ENCODE assay signal across 25 mouse cellular contexts in genomic region chr15:93401446-93401845, GRCm38 (mm10). TPM values are rescaled to one million over a fixed set of nuclear protein-coding genes. Genes with fewer than 3 reads are reported as not detected.
DNase-seq lines count a peak whose midpoint lies in the region; ATAC-seq and TF ChIP-seq lines count a peak whose summit lies in the region.
"Had no signal": no experiment of that assay in that cellular context is flagged by ENCODE, and none has a peak within 500 bp of the region (broad histone marks: within the 10 kb centered on the region; RNA-seq: fewer than 3 reads in every experiment).

No protein-coding gene starts in this region.

- TF ChIP-seq EP300 in liver, postnatal 0 days (IDR thresholded peaks at IDR 0.05; ENCODE audit: low read depth) = no peak

- TF ChIP-seq CTCF in liver, postnatal 0 days (IDR thresholded peaks at IDR 0.05; ENCODE audit: low read depth) = no peak
- no peak for TF ChIP-seq CTCF in G1E (IDR thresholded peaks at IDR 0.05; ENCODE audit: low read depth, low read length)
- no peak for TF ChIP-seq CTCF in intestine, postnatal 0 days (IDR thresholded peaks at IDR 0.05; ENCODE audit: low read depth)
- TF ChIP-seq CTCF in left cerebral cortex, adult 2 months (IDR thresholded peaks at IDR 0.05) = no peak

- 0 out of 2 replicates have a peak overlapping the region, but pooled peaks have one; percentile 12 for H3K9ac ChIP-seq in liver, embryonic 11.5 days (ENCODE audit: low read depth, low read length)
- no peak overlapping the region for H3K9ac ChIP-seq in liver, postnatal 0 days (replicated peaks)
- no peak overlapping the region for H3K9ac ChIP-seq in liver, embryonic 13.5 days
- no peak overlapping the region for H3K9ac ChIP-seq in intestine, postnatal 0 days (ENCODE audit: low read depth, low read length)
- H3K9ac ChIP-seq: embryonic facial prominence, embryonic 13.5 days; forebrain, embryonic 13.5 days; hindbrain, embryonic 12.5 days; hindbrain, embryonic 15.5 days had no signal

- no peak overlapping the region for H3K4me3 ChIP-seq in liver, embryonic 11.5 days (ENCODE audit: low read depth, low read length)
- H3K4me3 ChIP-seq in liver, postnatal 0 days (ENCODE audit: low read depth, low read length) = no peak overlapping the region
- H3K4me3 ChIP-seq in G1E (ENCODE audit: low read depth, low read length) = no peak overlapping the region
- H3K4me3 ChIP-seq in liver, embryonic 13.5 days (replicated peaks) = no peak overlapping the region
- no peak overlapping the region for H3K4me3 ChIP-seq in intestine, postnatal 0 days (ENCODE audit: low read depth, low read length)
- H3K4me3 ChIP-seq in left cerebral cortex, adult 2 months = no peak overlapping the region
- H3K4me3 ChIP-seq: embryonic facial prominence, embryonic 10.5 days; embryonic facial prominence, embryonic 13.5 days; forebrain, embryonic 10.5 days; forebrain, embryonic 13.5 days; hindbrain, embryonic 12.5 days; hindbrain, embryonic 15.5 days had no signal

- ATAC-seq in liver, embryonic 11.5 days (replicated peaks; ENCODE audit: low FRiP score) = no peak
- no peak for ATAC-seq in liver, postnatal 0 days
- 0 out of 2 replicates have a peak, but pooled peaks have one; percentile 10 for ATAC-seq in G1E (ENCODE audit: extremely low read depth, insufficient number of reproducible peaks, low FRiP score, poor library complexity, severe bottlenecking)
- ATAC-seq in liver, embryonic 13.5 days (ENCODE audit: low read depth) = no peak
- ATAC-seq in intestine, postnatal 0 days = no peak
- ATAC-seq: CD4-positive, CD25-positive, alpha-beta regulatory T cell, adult 4 months; forebrain, embryonic 13.5 days; forebrain, embryonic 16.5 days had no signal

- peaks cover 28% of the 10 kb centered on the region for H3K4me1 ChIP-seq in liver, embryonic 11.5 days (replicated peaks; ENCODE audit: control insufficient read depth, insufficient read depth, low read length)
- peaks cover 13% of the 10 kb centered on the region for H3K4me1 ChIP-seq in liver, postnatal 0 days (ENCODE audit: insufficient read depth)
- H3K4me1 ChIP-seq in G1E (ENCODE audit: insufficient read depth, low read depth, low read length) = peaks cover 32% of the 10 kb centered on the region
- peaks cover 70% of the 10 kb centered on the region for H3K4me1 ChIP-seq in liver, embryonic 13.5 days (replicated peaks)
- H3K4me1 ChIP-seq in intestine, postnatal 0 days (replicated peaks; ENCODE audit: control insufficient read depth, insufficient read depth, low read length) = no peaks in the 10 kb centered on the region

- no peaks in the 10 kb centered on the region for H3K27me3 ChIP-seq in liver, embryonic 11.5 days (replicated peaks; ENCODE audit: control insufficient read depth, insufficient read depth, low read length)
- no peaks in the 10 kb centered on the region for H3K27me3 ChIP-seq in liver, postnatal 0 days (ENCODE audit: insufficient read depth, low read length)
- no peaks in the 10 kb centered on the region for H3K27me3 ChIP-seq in G1E (ENCODE audit: insufficient read depth, low read length)
- no peaks in the 10 kb centered on the region for H3K27me3 ChIP-seq in liver, embryonic 13.5 days
- H3K27me3 ChIP-seq in intestine, postnatal 0 days (replicated peaks; ENCODE audit: control insufficient read depth, insufficient read depth, low read length) = no peaks in the 10 kb centered on the region
- H3K27me3 ChIP-seq: embryonic facial prominence, embryonic 13.5 days; forebrain, embryonic 13.5 days; hindbrain, embryonic 12.5 days; hindbrain, embryonic 15.5 days had no signal

- intact Hi-C loops in left cerebral cortex, adult 2 months (cut with DNase I) = no loop called here

- no peak overlapping the region; the same call in 1 of the 2 replicates for H3K27ac ChIP-seq in liver, embryonic 11.5 days (ENCODE audit: low read depth, low read length)
- no peak overlapping the region for H3K27ac ChIP-seq in liver, postnatal 0 days (ENCODE audit: low read depth)
- H3K27ac ChIP-seq in liver, embryonic 13.5 days = peak overlapping the region; percentile 0; the same call in 1 of the 2 replicates
- no peak overlapping the region for H3K27ac ChIP-seq in intestine, postnatal 0 days (ENCODE audit: low read depth, low read length)
- no peak overlapping the region for H3K27ac ChIP-seq in left cerebral cortex, adult 2 months
- H3K27ac ChIP-seq: embryonic facial prominence, embryonic 10.5 days; embryonic facial prominence, embryonic 13.5 days; forebrain, embryonic 10.5 days; forebrain, embryonic 13.5 days; hindbrain, embryonic 12.5 days; hindbrain, embryonic 15.5 days had no signal

- H3K9me3 ChIP-seq in liver, embryonic 11.5 days (ENCODE audit: control insufficient read depth, low read length) = no peaks in the 10 kb centered on the region
- no peaks in the 10 kb centered on the region for H3K9me3 ChIP-seq in liver, postnatal 0 days (ENCODE audit: low read length)
- H3K9me3 ChIP-seq in G1E (replicated peaks) = no peaks in the 10 kb centered on the region
- no peaks in the 10 kb centered on the region for H3K9me3 ChIP-seq in liver, embryonic 13.5 days (replicated peaks)
- no peaks in the 10 kb centered on the region for H3K9me3 ChIP-seq in intestine, postnatal 0 days (ENCODE audit: control insufficient read depth)
- H3K9me3 ChIP-seq: embryonic facial prominence, embryonic 10.5 days; embryonic facial prominence, embryonic 13.5 days; forebrain, embryonic 10.5 days; forebrain, embryonic 13.5 days; hindbrain, embryonic 12.5 days; hindbrain, embryonic 15.5 days had no signal

- WGBS in liver, embryonic 11.5 days = 43% methylated on average over 4 of the region's 4 CpGs
- 67% methylated on average over 4 of the region's 4 CpGs for WGBS in liver, postnatal 0 days (ENCODE audit: insufficient replicate concordance)
- 41% methylated on average over 4 of the region's 4 CpGs for WGBS in liver, embryonic 13.5 days (ENCODE audit: insufficient replicate concordance)
- WGBS in intestine, postnatal 0 days = 60% methylated on average over 4 of the region's 4 CpGs

- peak overlapping the region; percentile 14; the same call in 1 of the 2 replicates for H3K4me2 ChIP-seq in liver, embryonic 11.5 days
- H3K4me2 ChIP-seq in liver, postnatal 0 days (ENCODE audit: low read depth, low read length) = no peak overlapping the region
- H3K4me2 ChIP-seq in liver, embryonic 13.5 days = peak overlapping the region; percentile 4; the same call in 1 of the 2 replicates
- H3K4me2 ChIP-seq in intestine, postnatal 0 days (replicated peaks; ENCODE audit: low read depth) = no peak overlapping the region
- H3K4me2 ChIP-seq: embryonic facial prominence, embryonic 13.5 days; forebrain, embryonic 13.5 days; heart, embryonic 11.5 days; hindbrain, embryonic 12.5 days; hindbrain, embryonic 15.5 days had no signal

- DNase-seq in liver, embryonic 11.5 days (ENCODE audit: low spot score) = no peak
- no peak for DNase-seq in liver, postnatal 0 days
- DNase-seq in G1E (ENCODE audit: low spot score) = no peak
- DNase-seq in liver, embryonic 13.5 days = no peak
- no peak for DNase-seq in gastrocnemius, postnatal 4 days (ENCODE audit: low spot score in 2 of 2)
- no peak for DNase-seq in left cerebral cortex, adult 2 months (ENCODE audit: extremely low spot score in 1 of 2, low spot score in 2 of 2)
- DNase-seq: adrenal gland, adult 2 months; adrenal gland, postnatal 25 days; cerebellum, adult 11-12 months; cerebellum, adult 8-10 months; cerebellum, postnatal 10 days; cerebellum, postnatal 36 days; embryo, embryonic 11 days; gastrocnemius, postnatal 10 days; gastrocnemius, postnatal 36 days had no signal

- no peaks in the 10 kb centered on the region for H3K36me3 ChIP-seq in liver, embryonic 11.5 days (ENCODE audit: control insufficient read depth, insufficient read depth, low read length)
- peaks cover 2% of the 10 kb centered on the region; the same call in 1 of the 2 replicates for H3K36me3 ChIP-seq in liver, postnatal 0 days (replicated peaks; ENCODE audit: insufficient read depth, low read length)
- H3K36me3 ChIP-seq in G1E (replicated peaks) = peaks cover 49% of the 10 kb centered on the region
- peaks cover 3% of the 10 kb centered on the region; the same call in 1 of the 2 replicates for H3K36me3 ChIP-seq in liver, embryonic 13.5 days
- H3K36me3 ChIP-seq in intestine, postnatal 0 days (ENCODE audit: control insufficient read depth, insufficient read depth) = no peaks in the 10 kb centered on the region
- H3K36me3 ChIP-seq: hindbrain, embryonic 12.5 days; hindbrain, embryonic 15.5 days had no signal

RNA-seq across cellular contexts. Expression of gene Pphln1, which starts 3.3 kb away (rescaled TPM):
- 51.3 and 52.7 TPM in 2 replicates for polyA plus RNA-seq in liver, embryonic 11.5 days (2014; fragmentation: Nextera tagmentation; extraction: Ambion mirVana)
- polyA plus RNA-seq in liver, postnatal 0 days (2015; fragmentation: Nextera tagmentation; extraction: Ambion mirVana) = 8.6 and 11.3 TPM in 2 replicates
- 96.4 and 114 TPM in 2 replicates for total RNA-seq in G1E (2014; fragmentation: Nextera tagmentation)
- total RNA-seq in G1E (2017) = 27.8 and 34.3 TPM in 2 replicates
- polyA plus RNA-seq in G1E (2012) = 10.0 and 11.4 TPM in 2 replicates
- polyA plus RNA-seq in liver, embryonic 13.5 days (2015; fragmentation: Nextera tagmentation; extraction: Ambion mirVana) = 23.2 and 27.9 TPM in 2 replicates
- total RNA-seq in gastrocnemius, postnatal 4 days (2021) = 10 to 100 TPM; 24.0 to 25.9 TPM
- 17.7 and 18.1 TPM in 2 replicates for polyA plus RNA-seq in intestine, postnatal 0 days (2015; fragmentation: Nextera tagmentation; extraction: Ambion mirVana)
- 10 to 100 TPM; 38.7 to 41.7 TPM for total RNA-seq in left cerebral cortex, adult 2 months (2021)

RNA-seq across cellular contexts. Expression of gene Zcrb1, which starts 3.3 kb away (rescaled TPM):
- polyA plus RNA-seq in liver, embryonic 11.5 days (2014; fragmentation: Nextera tagmentation; extraction: Ambion mirVana) = 125 and 137 TPM in 2 replicates
- 55.1 and 58.8 TPM in 2 replicates for polyA plus RNA-seq in liver, postnatal 0 days (2015; fragmentation: Nextera tagmentation; extraction: Ambion mirVana)
- total RNA-seq in G1E (2014; fragmentation: Nextera tagmentation) (95.8 and 98.3 TPM in 2 replicates), G1E (2017) (61.6 and 75.3 TPM in 2 replicates)
- 98.9 and 107 TPM in 2 replicates for polyA plus RNA-seq in G1E (2012)
- 92.0 and 102 TPM in 2 replicates for polyA plus RNA-seq in liver, embryonic 13.5 days (2015; fragmentation: Nextera tagmentation; extraction: Ambion mirVana)
- 10 to 100 TPM; 60.6 to 67.7 TPM for total RNA-seq in gastrocnemius, postnatal 4 days (2021)
- 99.5 and 102 TPM in 2 replicates for polyA plus RNA-seq in intestine, postnatal 0 days (2015; fragmentation: Nextera tagmentation; extraction: Ambion mirVana)
- total RNA-seq in left cerebral cortex, adult 2 months (2021) = 10 to 100 TPM; 81.6 to 89.6 TPM

Comparison
In these comparisons a context has a peak if more than half of its experiments do, and no peak if none do; other contexts are left out.
1. H3K4me2 ChIP-seq: peak in liver, embryonic 11.5 days (single experiment) and liver, embryonic 13.5 days (single experiment); none in liver, postnatal 0 days (single experiment) and intestine, postnatal 0 days (single experiment).